10 mouse cellular contexts compared by ENCODE assay signal in the genomic region with DNA sequence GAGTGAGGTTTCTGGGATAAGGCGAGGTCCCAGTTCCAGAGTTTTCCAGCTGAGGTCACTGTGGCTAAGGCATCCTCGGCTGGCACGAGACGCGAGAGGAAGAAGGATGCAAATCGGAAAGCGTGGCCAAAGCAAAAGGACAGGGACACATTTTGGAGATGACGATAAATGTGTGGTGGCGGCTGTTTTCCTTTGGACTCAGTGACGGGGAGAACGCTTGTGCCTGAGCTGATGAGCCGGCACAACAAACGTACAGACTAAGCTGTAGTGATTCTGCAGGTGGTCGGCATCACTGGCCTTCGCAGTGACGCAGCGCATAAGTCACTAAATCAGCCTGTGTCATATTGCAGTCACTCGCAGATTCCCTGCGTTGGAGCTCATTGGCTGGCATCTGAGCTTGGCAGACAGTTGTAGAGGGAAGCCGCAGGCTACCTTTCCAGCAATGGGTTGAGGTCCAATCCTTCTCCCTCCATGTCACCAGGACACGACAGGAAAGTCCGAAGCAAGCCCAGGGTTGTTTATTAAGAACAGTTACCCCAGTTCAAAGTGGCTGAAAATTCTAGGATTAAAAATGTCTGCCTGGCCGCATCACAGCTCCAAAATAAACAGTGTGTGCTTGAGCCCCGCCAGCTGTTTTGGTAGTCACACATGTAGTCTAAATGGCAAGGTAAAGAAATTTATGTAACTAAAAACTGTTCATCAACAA. TPM values are rescaled to one million over a fixed set of nuclear protein-coding genes. Genes with fewer than 3 reads are reported as not detected.
A peak's percentile ranks its signal among the peaks of the same experiment; 100 is the strongest.
DNase-seq lines count a peak whose midpoint lies in the region; ATAC-seq and TF ChIP-seq lines count a peak whose summit lies in the region.
"Had no signal": no experiment of that assay in that cellular context is flagged by ENCODE, and none has a peak within 500 bp of the region (broad histone marks: within the 10 kb centered on the region; RNA-seq: fewer than 3 reads in every experiment).

No protein-coding gene starts in this region.

- peak; percentile 64 for DNase-seq in kidney, postnatal 0 days (ENCODE audit: low spot score)
- no peak for DNase-seq in kidney, adult 2 months
- peak; percentile 17 to 21 for DNase-seq in cerebellum, postnatal 36 days
- DNase-seq in lung, postnatal 14 days: peak; percentile 9
- DNase-seq in adrenal gland, adult 8-10 months: no peak
- DNase-seq in gastrocnemius, postnatal 10 days: no peak

- H3K27me3 ChIP-seq in kidney, postnatal 0 days (ENCODE audit: insufficient read depth, low read length): no peaks in the 10 kb centered on the region
- no peaks in the 10 kb centered on the region for H3K27me3 ChIP-seq in kidney, adult 2 months (replicated peaks; ENCODE audit: control insufficient read depth, insufficient read depth, low read length)
- H3K27me3 ChIP-seq in intestine, embryonic 16.5 days (replicated peaks; ENCODE audit: control insufficient read depth, insufficient read depth, low read length): no peaks in the 10 kb centered on the region
- H3K27me3 ChIP-seq: Patski had no signal

- H3K4me1 ChIP-seq in kidney, postnatal 0 days (replicated peaks; ENCODE audit: insufficient read depth, low read length): no peaks in the 10 kb centered on the region
- no peaks in the 10 kb centered on the region for H3K4me1 ChIP-seq in kidney, adult 2 months (ENCODE audit: control insufficient read depth, insufficient read depth, low read length)
- H3K4me1 ChIP-seq in intestine, embryonic 16.5 days (ENCODE audit: control insufficient read depth, insufficient read depth, low read length): 0 out of 2 replicates have a peak, but pooled peaks cover 4% of the 10 kb centered on the region

- H3K4me2 ChIP-seq in kidney, postnatal 0 days (ENCODE audit: low read length): peak overlapping the region; percentile 46
- peak overlapping the region; percentile 47 for H3K4me2 ChIP-seq in intestine, embryonic 16.5 days (ENCODE audit: low read depth, low read length)

- ATAC-seq in kidney, postnatal 0 days (replicated peaks; ENCODE audit: low FRiP score, low read depth): no peak; the same call in 1 of the 2 replicates
- no peak for ATAC-seq in intestine, embryonic 16.5 days
- no peak for ATAC-seq in monocyte, adult 5-6 weeks (replicated peaks; ENCODE audit: insufficient number of reproducible peaks, low FRiP score, low TSS enrichment, poor library complexity, severe bottlenecking)
- ATAC-seq: Patski had no signal

- TF ChIP-seq CTCF in kidney, postnatal 0 days (IDR thresholded peaks at IDR 0.05; ENCODE audit: low read depth): peak; percentile 43; the same call in 1 of the 2 replicates
- no peak for TF ChIP-seq CTCF in kidney, adult 2 months (conservative IDR thresholded peaks at IDR 0.05; ENCODE audit: insufficient read depth, insufficient read length, low read depth, low read length)

- WGBS in kidney, postnatal 0 days: 42% methylated on average over 24 of the region's 24 CpGs
- 46% methylated on average over 24 of the region's 24 CpGs for WGBS in kidney, adult 2 months
- WGBS in intestine, embryonic 16.5 days: 58% methylated on average over 24 of the region's 24 CpGs

- no peak overlapping the region for H3K9ac ChIP-seq in kidney, postnatal 0 days (ENCODE audit: low read depth, low read length)
- no peak overlapping the region for H3K9ac ChIP-seq in intestine, embryonic 16.5 days (ENCODE audit: low read depth, low read length)

- H3K36me3 ChIP-seq in kidney, postnatal 0 days (ENCODE audit: insufficient read depth, low read length): no peaks in the 10 kb centered on the region
- H3K36me3 ChIP-seq in kidney, adult 2 months (ENCODE audit: control insufficient read depth, insufficient read depth, low read length): no peaks in the 10 kb centered on the region
- H3K36me3 ChIP-seq in intestine, embryonic 16.5 days (ENCODE audit: control insufficient read depth, insufficient read depth, low read length): no peaks in the 10 kb centered on the region

- TF ChIP-seq POLR2A in kidney, adult 2 months (IDR thresholded peaks at IDR 0.05; ENCODE audit: low read depth, low read length): no peak

- H3K9me3 ChIP-seq in kidney, postnatal 0 days (replicated peaks; ENCODE audit: low read length): no peaks in the 10 kb centered on the region
- H3K9me3 ChIP-seq in intestine, embryonic 16.5 days (ENCODE audit: control insufficient read depth, low read length): no peaks in the 10 kb centered on the region
- H3K9me3 ChIP-seq: megakaryocyte, embryonic 14.5 days had no signal

- H3K4me3 ChIP-seq in kidney, postnatal 0 days (replicated peaks; ENCODE audit: low read depth, low read length): peak overlapping the region; percentile 16; the same call in 1 of the 2 replicates
- no peak overlapping the region for H3K4me3 ChIP-seq in kidney, adult 2 months (ENCODE audit: insufficient read depth, low read depth, low read length)
- H3K4me3 ChIP-seq in intestine, embryonic 16.5 days (ENCODE audit: low read length): peak overlapping the region; percentile 12; the same call in 1 of the 2 replicates
- H3K4me3 ChIP-seq: megakaryocyte, embryonic 14.5 days had no signal

- H3K27ac ChIP-seq in kidney, postnatal 0 days: no peak overlapping the region
- no peak overlapping the region for H3K27ac ChIP-seq in kidney, adult 2 months (ENCODE audit: insufficient read depth, low read depth, low read length)
- H3K27ac ChIP-seq in intestine, embryonic 16.5 days (ENCODE audit: low read length): peak overlapping the region; percentile 23; the same call in 1 of the 2 replicates

RNA-seq across cellular contexts. Expression of a gene that starts 39.7 kb away (rescaled TPM):
- polyA plus RNA-seq in kidney, postnatal 0 days (2015; fragmentation: Nextera tagmentation; extraction: Ambion mirVana): 1,513 and 1,607 TPM in 2 replicates
- polyA plus RNA-seq in kidney, adult 2 months (2012; rRNA removed): 345 and 434 TPM in 2 replicates
- 1,127 and 1,131 TPM in 2 replicates for polyA plus RNA-seq in intestine, embryonic 16.5 days (2015; fragmentation: Nextera tagmentation; extraction: Ambion mirVana)
- 100 to 1,000 TPM; 360 to 502 (median 410) TPM for total RNA-seq in adrenal gland, adult 8-10 months (2022)
- total RNA-seq in gastrocnemius, postnatal 10 days (2021): 1,000 to 10,000 TPM in 1 of 2 experiments, 100 to 1,000 TPM in 1; 958 to 1,126 TPM
- 124 to 198 TPM (median 161 TPM) in 3 replicates for total RNA-seq in monocyte, adult 5-6 weeks (2017)

RNA-seq across cellular contexts. Expression of a gene that starts 40.4 kb away (rescaled TPM):
- polyA plus RNA-seq in kidney, postnatal 0 days (2015; fragmentation: Nextera tagmentation; extraction: Ambion mirVana): 24.6 and 26.2 TPM in 2 replicates
- polyA plus RNA-seq in kidney, adult 2 months (2012; rRNA removed): 9.0 and 11.0 TPM in 2 replicates
- 24.3 and 25.1 TPM in 2 replicates for polyA plus RNA-seq in intestine, embryonic 16.5 days (2015; fragmentation: Nextera tagmentation; extraction: Ambion mirVana)
- 10 to 100 TPM; 36.5 to 38.9 (median 37.6) TPM for total RNA-seq in adrenal gland, adult 8-10 months (2022)
- 10 to 100 TPM; 29.3 to 35.7 TPM for total RNA-seq in gastrocnemius, postnatal 10 days (2021)
- total RNA-seq in monocyte, adult 5-6 weeks (2017): 75.5 to 102 TPM (median 84.3 TPM) in 3 replicates

Comparison
In these comparisons a context has a peak if more than half of its experiments do, and no peak if none do; other contexts are left out.
1. DNase-seq: peak in kidney, postnatal 0 days (single experiment), cerebellum, postnatal 36 days (2 of 2) and lung, postnatal 14 days (single experiment); none in kidney, adult 2 months (single experiment), adrenal gland, adult 8-10 months (single experiment) and gastrocnemius, postnatal 10 days (single experiment).